Mouse (Mus musculus) ovary, adult 18-20 months (tissue): ENCODE data around the gene Fam206a.

Experiments used
- DNase-seq: peaks from one replicate; pipeline ENCODE4 v3.0.0; 2022; ENCODE audit warnings: low spot score, mixed read lengths

Gene Fam206a

GRCm38 (mm10) chr4:56844911-56845310 lies 42.8 kb downstream of the Fam206a start:
- no peak for DNase-seq

- DNase-seq: no peak
Measured at GRCm38 (mm10) chr4:56845896-56846533, 43.9 kb downstream of the Fam206a start.

- DNase-seq: no peak
Measured at GRCm38 (mm10) chr4:56847400-56847799, 45.3 kb downstream of the Fam206a start.

- no peak for DNase-seq
Measured at GRCm38 (mm10) chr4:56848044-56848443, 45.9 kb downstream of the Fam206a start.

GRCm38 (mm10) chr4:56850724-56851123 lies 48.6 kb downstream of the Fam206a start:
- DNase-seq: no peak

- no peak for DNase-seq
Measured at GRCm38 (mm10) chr4:56855935-56856334, 53.8 kb downstream of the Fam206a start.

GRCm38 (mm10) chr4:56856371-56856949 lies 54.3 kb downstream of the Fam206a start:
- no peak for DNase-seq

- DNase-seq: no peak
Measured at GRCm38 (mm10) chr4:56858733-56859132, 56.6 kb downstream of the Fam206a start.
